Mouse (Mus musculus): ENCODE results near the gene Prdm16. TPM values are rescaled to one million over a fixed set of nuclear protein-coding genes. Genes with fewer than 3 reads are reported as not detected.

Prdm16 gene
- total RNA-seq, 2 experiments from 2014 or later, result 8.2 to 9.6 TPM

- H3K4me3 ChIP-seq, result no peak overlapping the region
- DNase-seq (ENCODE audit: extremely low spot score in 1 of 2, low spot score in 2 of 2), result no peak
- H3K27ac ChIP-seq, result no peak overlapping the region
- intact Hi-C loops (cut with DNase I), result no loop called here
- no peak for TF ChIP-seq CTCF (IDR thresholded peaks at IDR 0.05)
These were observed 260.6 kb downstream of the Prdm16 start for GRCm38 (mm10) chr4:154375939-154376625.

- TF ChIP-seq CTCF (IDR thresholded peaks at IDR 0.05), result no peak
- no peak for DNase-seq (ENCODE audit: extremely low spot score in 1 of 2, low spot score in 2 of 2)
- Histone ChIP-seq H3K27ac (no peak overlapping the region), H3K4me3 (no peak overlapping the region)
- intact Hi-C loops (cut with DNase I), result no loop called here
These were observed 265.0 kb downstream of the Prdm16 start for GRCm38 (mm10) chr4:154371542-154372247.

GRCm38 (mm10) chr4:154370841-154371240, 265.8 kb downstream of the Prdm16 start:
- intact Hi-C loops (cut with DNase I), result no loop called here
- Histone ChIP-seq H3K4me3 (no peak overlapping the region), H3K27ac (no peak overlapping the region)
- no peak for DNase-seq (ENCODE audit: extremely low spot score in 1 of 2, low spot score in 2 of 2)
- no peak for TF ChIP-seq CTCF (IDR thresholded peaks at IDR 0.05)

- no peak for DNase-seq (ENCODE audit: extremely low spot score in 1 of 2, low spot score in 2 of 2)
- Histone ChIP-seq H3K4me3 (no peak overlapping the region), H3K27ac (no peak overlapping the region)
- intact Hi-C loops (cut with DNase I), result no loop called here
- TF ChIP-seq CTCF (IDR thresholded peaks at IDR 0.05), result no peak
These were observed 267.6 kb downstream of the Prdm16 start for GRCm38 (mm10) chr4:154369089-154369488.

- DNase-seq (ENCODE audit: extremely low spot score in 1 of 2, low spot score in 2 of 2), result no peak
- H3K27ac ChIP-seq, result no peak overlapping the region
- intact Hi-C loops (cut with DNase I), result no loop called here
- no peak overlapping the region for H3K4me3 ChIP-seq
- peak; percentile 9 for TF ChIP-seq CTCF (IDR thresholded peaks at IDR 0.05)
These were observed 269.8 kb downstream of the Prdm16 start for GRCm38 (mm10) chr4:154366836-154367235.

- TF ChIP-seq CTCF (IDR thresholded peaks at IDR 0.05), result no peak
- Histone ChIP-seq H3K4me3 (no peak overlapping the region), H3K27ac (no peak overlapping the region)
- intact Hi-C loops (cut with DNase I), result no loop called here
- peak in 1 of 2 experiments; percentile 24 for DNase-seq (ENCODE audit: extremely low spot score in 1 of 2, low spot score in 2 of 2)
These were observed 271.9 kb downstream of the Prdm16 start for GRCm38 (mm10) chr4:154364752-154365151.

- H3K4me3 ChIP-seq, result no peak overlapping the region
- intact Hi-C loops (cut with DNase I), result no loop called here
- no peak for TF ChIP-seq CTCF (IDR thresholded peaks at IDR 0.05)
These were observed 275.8 kb downstream of the Prdm16 start for GRCm38 (mm10) chr4:154360850-154361249.

GRCm38 (mm10) chr4:154360441-154360840, 276.2 kb downstream of the Prdm16 start:
- intact Hi-C loops (cut with DNase I), result no loop called here
- TF ChIP-seq CTCF (IDR thresholded peaks at IDR 0.05), result no peak
- DNase-seq (ENCODE audit: extremely low spot score in 1 of 2, low spot score in 2 of 2), result no peak
- no peak overlapping the region for H3K27ac ChIP-seq
- H3K4me3 ChIP-seq, result no peak overlapping the region

More at GRCm38 (mm10) chr4:154360850-154361249, 275.8 kb downstream of the Prdm16 start:
- H3K27ac ChIP-seq, result no peak overlapping the region
- DNase-seq (ENCODE audit: extremely low spot score in 1 of 2, low spot score in 2 of 2), result no peak

- Histone ChIP-seq H3K4me3 (no peak overlapping the region), H3K27ac (no peak overlapping the region)
- TF ChIP-seq CTCF (IDR thresholded peaks at IDR 0.05), result no peak
- no peak for DNase-seq (ENCODE audit: extremely low spot score in 1 of 2, low spot score in 2 of 2)
- intact Hi-C loops (cut with DNase I), result no loop called here
These were observed 276.8 kb downstream of the Prdm16 start for GRCm38 (mm10) chr4:154359762-154360300.

- Histone ChIP-seq H3K27ac (no peak overlapping the region), H3K4me3 (no peak overlapping the region)
- DNase-seq (ENCODE audit: extremely low spot score in 1 of 2, low spot score in 2 of 2), result no peak
- intact Hi-C loops (cut with DNase I), result no loop called here
- TF ChIP-seq CTCF (IDR thresholded peaks at IDR 0.05), result no peak
These were observed 277.9 kb downstream of the Prdm16 start for GRCm38 (mm10) chr4:154358816-154359215.

- DNase-seq (ENCODE audit: extremely low spot score in 1 of 2, low spot score in 2 of 2), result no peak
- intact Hi-C loops (cut with DNase I), result no loop called here
- Histone ChIP-seq H3K4me3 (no peak overlapping the region), H3K27ac (no peak overlapping the region)
- TF ChIP-seq CTCF (IDR thresholded peaks at IDR 0.05), result no peak
These were observed 278.3 kb downstream of the Prdm16 start for GRCm38 (mm10) chr4:154358370-154358769.

- no peak for DNase-seq (ENCODE audit: extremely low spot score in 1 of 2, low spot score in 2 of 2)
- TF ChIP-seq CTCF (IDR thresholded peaks at IDR 0.05), result peak; percentile 24
- Histone ChIP-seq H3K27ac (no peak overlapping the region), H3K4me3 (no peak overlapping the region)
- intact Hi-C loops (cut with DNase I), result no loop called here
These were observed 281.3 kb downstream of the Prdm16 start for GRCm38 (mm10) chr4:154355408-154355807.

Measured in left cerebral cortex, adult 2 months (tissue).